10 mouse cellular contexts compared by ENCODE assay signal in the genomic region with DNA sequence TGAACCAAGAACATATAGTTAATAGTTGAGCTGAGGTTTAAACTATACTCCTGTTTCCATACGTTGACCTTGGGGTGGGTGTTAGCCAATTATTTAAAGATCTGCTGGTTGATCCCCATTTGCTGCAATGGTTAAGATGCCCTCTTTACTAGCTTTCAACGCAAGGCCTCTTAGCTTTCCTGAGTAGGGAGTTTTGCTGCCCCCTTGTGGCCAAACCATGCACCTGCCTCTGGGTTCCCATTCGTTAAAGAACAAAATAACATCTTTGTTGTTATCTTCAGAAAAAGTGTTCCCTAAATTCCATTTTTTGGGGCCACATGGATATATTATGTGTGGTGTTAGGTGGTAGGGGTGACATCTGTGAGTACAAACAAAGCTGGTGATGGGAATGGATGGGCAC. TPM values are rescaled to one million over a fixed set of nuclear protein-coding genes. Genes with fewer than 3 reads are reported as not detected.
DNase-seq lines count a peak whose midpoint lies in the region; ATAC-seq and TF ChIP-seq lines count a peak whose summit lies in the region.
"Had no signal": no experiment of that assay in that cellular context is flagged by ENCODE, and none has a peak within 500 bp of the region (broad histone marks: within the 10 kb centered on the region; RNA-seq: fewer than 3 reads in every experiment).

No protein-coding gene starts in this region.

- H3K27me3 ChIP-seq in liver, embryonic 13.5 days = no peaks in the 10 kb centered on the region
- H3K27me3 ChIP-seq: stomach, embryonic 15.5 days had no signal

- 16% methylated on average over 3 of the region's 3 CpGs for WGBS in liver, embryonic 13.5 days (ENCODE audit: insufficient replicate concordance)

- no peaks in the 10 kb centered on the region for H3K36me3 ChIP-seq in liver, embryonic 13.5 days
- H3K36me3 ChIP-seq: stomach, embryonic 15.5 days had no signal

- no peak overlapping the region for H3K27ac ChIP-seq in bone marrow macrophage, adult 2 months (ENCODE audit: insufficient read depth, low read depth, low read length)
- no peak overlapping the region for H3K27ac ChIP-seq in embryonic fibroblast, embryonic 13.5 days (ENCODE audit: insufficient read depth, low read length)
- no peak overlapping the region for H3K27ac ChIP-seq in liver, embryonic 13.5 days
- H3K27ac ChIP-seq: stomach, embryonic 15.5 days had no signal

- no peak overlapping the region for H3K4me2 ChIP-seq in liver, embryonic 13.5 days
- H3K4me2 ChIP-seq: stomach, embryonic 15.5 days had no signal

- H3K9ac ChIP-seq in liver, embryonic 13.5 days = no peak overlapping the region
- H3K9ac ChIP-seq: stomach, embryonic 15.5 days had no signal

- no peak for TF ChIP-seq POLR2A in bone marrow macrophage, adult 2 months (IDR thresholded peaks at IDR 0.05; ENCODE audit: borderline replicate concordance, low read depth, low read length)
- no peak for TF ChIP-seq POLR2A in embryonic fibroblast, embryonic 13.5 days (IDR thresholded peaks at IDR 0.05; ENCODE audit: low read depth, low read length)

- H3K4me3 ChIP-seq in bone marrow macrophage, adult 2 months (ENCODE audit: insufficient read depth, low read length) = no peak overlapping the region
- H3K4me3 ChIP-seq in embryonic fibroblast, embryonic 13.5 days (ENCODE audit: insufficient read depth, low read length) = no peak overlapping the region
- no peak overlapping the region for H3K4me3 ChIP-seq in liver, embryonic 13.5 days (replicated peaks)
- H3K4me3 ChIP-seq: stomach, embryonic 15.5 days had no signal

- ATAC-seq in CD4-positive, CD25-positive, alpha-beta regulatory T cell, adult 4 months = peak; percentile 60
- no peak for ATAC-seq in liver, embryonic 13.5 days (ENCODE audit: low read depth)

- H3K4me1 ChIP-seq in bone marrow macrophage, adult 2 months (ENCODE audit: control insufficient read depth, insufficient read depth, low read length) = no peaks in the 10 kb centered on the region
- no peaks in the 10 kb centered on the region for H3K4me1 ChIP-seq in embryonic fibroblast, embryonic 13.5 days (ENCODE audit: control insufficient read depth, insufficient read depth, low read length)
- no peaks in the 10 kb centered on the region for H3K4me1 ChIP-seq in liver, embryonic 13.5 days (replicated peaks)
- H3K4me1 ChIP-seq: stomach, embryonic 15.5 days had no signal

- TF ChIP-seq CTCF in bone marrow macrophage, adult 2 months (IDR thresholded peaks at IDR 0.05; ENCODE audit: low read depth, low read length) = peak; percentile 41
- peak; percentile 51; the same call in 1 of the 2 replicates for TF ChIP-seq CTCF in embryonic fibroblast, embryonic 13.5 days (IDR thresholded peaks at IDR 0.05; ENCODE audit: borderline replicate concordance, insufficient read depth, low read length)

- no peaks in the 10 kb centered on the region for H3K9me3 ChIP-seq in liver, embryonic 13.5 days (replicated peaks)
- H3K9me3 ChIP-seq: stomach, embryonic 15.5 days had no signal

- DNase-seq in 3T3-L1 (ENCODE audit: low read depth, low spot score) = peak; percentile 74
- DNase-seq in kidney, postnatal 14 days = peak; percentile 41
- peak; percentile 10 for DNase-seq in liver, embryonic 13.5 days
- peak; percentile 62 for DNase-seq in right cerebral cortex, postnatal 14 days
- peak; percentile 53 for DNase-seq in urinary bladder, postnatal 25 days (ENCODE audit: low spot score)

RNA-seq across cellular contexts. Expression of a gene that starts 26.0 kb away (rescaled TPM):
- polyA plus RNA-seq in CD4-positive, CD25-positive, alpha-beta regulatory T cell, adult 4 months (2017; shearing (Covaris generic)) = not detected
- polyA plus RNA-seq in bone marrow macrophage, adult 2 months (2012; ENCODE audit: insufficient read depth, insufficient read length, missing spikeins) = not detected in 2 replicates
- polyA plus RNA-seq in embryonic fibroblast, embryonic 13.5 days (2011; ENCODE audit: insufficient read length, low read depth, missing spikeins) = not detected in 2 replicates
- 0.14 TPM in 1 of 2 replicates, not detected in the other for polyA plus RNA-seq in liver, embryonic 13.5 days (2015; fragmentation: Nextera tagmentation; extraction: Ambion mirVana)
- polyA plus RNA-seq: heart, embryonic 14.5 days had no signal

RNA-seq across cellular contexts. Expression of a gene that starts 31.1 kb away (rescaled TPM):
- polyA plus RNA-seq in CD4-positive, CD25-positive, alpha-beta regulatory T cell, adult 4 months (2017; shearing (Covaris generic)) = 100 to 1,000 TPM; 150 to 159 TPM
- polyA plus RNA-seq in bone marrow macrophage, adult 2 months (2012; ENCODE audit: insufficient read depth, insufficient read length, missing spikeins) = 10.2 and 10.5 TPM in 2 replicates
- polyA plus RNA-seq in embryonic fibroblast, embryonic 13.5 days (2011; ENCODE audit: insufficient read length, low read depth, missing spikeins) = 18.8 and 29.6 TPM in 2 replicates
- 5.0 and 5.9 TPM in 2 replicates for polyA plus RNA-seq in liver, embryonic 13.5 days (2015; fragmentation: Nextera tagmentation; extraction: Ambion mirVana)

Comparison
In these comparisons a context has a peak if more than half of its experiments do, and no peak if none do; other contexts are left out.
1. DNase-seq: peak in every context shown above with its lines; median percentile 74 in 3T3-L1; 62 in right cerebral cortex, postnatal 14 days; 53 in urinary bladder, postnatal 25 days; 41 in kidney, postnatal 14 days; 10 in liver, embryonic 13.5 days.